Mouse (Mus musculus) spleen, adult 18-20 months (tissue): ENCODE data around the gene Aebp2.
A peak's percentile ranks its signal among the peaks of the same experiment; 100 is the strongest.
"Not testable (repeated sequence)": the region's sequence is repeated elsewhere in the genome, so short reads cannot be mapped to it uniquely, and the experiment has no call there.

ENCODE experiments used
- DNase-seq, 2 experiments: peaks; one replicate each; pipeline ENCODE4 v3.0.0; 2022; ENCODE audit warnings: mixed read lengths in 2 of 2

The Aebp2 gene

GRCm38 (mm10) chr6:140656991-140657390 is 34.5 kb downstream of the Aebp2 start:
- no peak for DNase-seq

GRCm38 (mm10) chr6:140657920-140658522 is 35.6 kb downstream of the Aebp2 start:
- DNase-seq: no peak

GRCm38 (mm10) chr6:140661111-140661510 is 38.6 kb downstream of the Aebp2 start:
- DNase-seq: no peak

DNA sequence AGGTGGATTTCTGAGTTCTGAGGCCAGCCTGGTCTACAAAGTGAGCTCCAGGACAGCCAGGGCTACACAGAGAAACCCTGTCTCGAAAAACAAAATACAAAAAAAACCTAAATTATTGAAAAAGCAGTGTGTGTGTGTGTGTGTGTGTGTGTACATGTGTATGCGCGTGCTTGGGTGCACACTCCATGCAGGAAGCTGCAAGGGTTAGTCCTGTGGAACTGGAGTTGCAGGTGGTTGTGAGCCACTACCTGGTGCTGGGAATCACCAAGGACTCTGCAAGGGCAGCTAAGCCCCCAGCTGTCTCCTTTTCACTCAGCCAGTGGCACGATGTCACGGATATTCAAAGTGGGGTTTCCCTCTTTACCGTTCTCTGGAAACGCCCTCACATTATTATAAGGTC is 39.3 kb downstream of the Aebp2 start:
- no peak for DNase-seq

- no peak for DNase-seq
These were observed 39.8 kb downstream of the Aebp2 start for GRCm38 (mm10) chr6:140662290-140662689.

GRCm38 (mm10) chr6:140662697-140663096 is 40.2 kb downstream of the Aebp2 start:
- not testable (repeated sequence) for DNase-seq

DNA sequence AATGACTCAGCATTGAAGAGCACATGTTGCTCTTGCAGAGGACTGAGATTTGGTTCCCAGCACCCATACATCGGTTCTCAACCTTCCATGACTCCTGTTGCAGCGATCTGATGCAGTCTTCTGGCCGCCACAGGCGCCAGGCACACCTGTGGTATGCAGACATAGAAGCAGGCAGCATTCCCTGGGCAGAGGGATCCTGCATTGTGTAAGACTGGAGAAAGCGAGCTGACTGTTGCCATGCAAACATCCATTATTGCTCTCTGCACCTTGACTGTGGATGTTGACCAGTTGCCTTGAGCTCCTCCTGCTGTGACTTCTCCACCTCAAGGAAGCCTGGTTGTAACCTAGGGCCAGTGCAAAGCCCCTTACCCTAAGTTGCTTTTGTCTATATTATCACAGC is 42.1 kb downstream of the Aebp2 start:
- DNase-seq: no peak

- DNase-seq: no peak
These were observed 44.2 kb downstream of the Aebp2 start for GRCm38 (mm10) chr6:140666486-140667240.

DNA sequence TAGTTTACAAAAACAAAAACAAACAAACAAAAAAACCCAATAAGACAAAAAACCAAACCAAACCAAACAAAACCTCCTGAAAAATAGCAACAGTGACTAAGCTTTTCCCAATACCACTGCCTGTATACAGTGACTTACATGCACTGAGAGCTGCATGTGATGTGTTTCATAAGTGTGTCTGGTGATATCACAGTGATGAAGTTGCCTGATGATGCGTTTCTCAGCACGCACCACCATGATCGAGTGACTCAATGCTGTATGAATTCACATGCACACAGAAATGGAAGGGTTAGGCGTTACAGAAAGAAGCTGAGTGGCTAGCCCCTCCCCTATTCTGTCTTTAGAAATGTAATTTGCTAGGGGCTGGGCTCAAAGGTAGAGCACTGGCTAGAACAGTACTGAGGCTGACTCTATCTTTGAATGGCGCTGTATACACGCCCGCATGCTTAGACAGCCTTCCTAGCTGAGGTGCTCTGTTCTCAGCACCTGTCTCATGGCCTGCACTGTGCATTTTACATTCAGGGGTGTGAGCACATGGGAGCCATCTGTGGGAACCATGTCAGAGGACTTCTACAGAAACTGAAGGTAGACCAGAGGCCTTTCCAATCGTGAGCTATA is 44.9 kb downstream of the Aebp2 start:
- DNase-seq: no peak

GRCm38 (mm10) chr6:140674414-140674813 is 52.0 kb downstream of the Aebp2 start:
- no peak for DNase-seq

- DNase-seq: no peak
These were observed 53.6 kb downstream of the Aebp2 start for GRCm38 (mm10) chr6:140676094-140676493.

DNA sequence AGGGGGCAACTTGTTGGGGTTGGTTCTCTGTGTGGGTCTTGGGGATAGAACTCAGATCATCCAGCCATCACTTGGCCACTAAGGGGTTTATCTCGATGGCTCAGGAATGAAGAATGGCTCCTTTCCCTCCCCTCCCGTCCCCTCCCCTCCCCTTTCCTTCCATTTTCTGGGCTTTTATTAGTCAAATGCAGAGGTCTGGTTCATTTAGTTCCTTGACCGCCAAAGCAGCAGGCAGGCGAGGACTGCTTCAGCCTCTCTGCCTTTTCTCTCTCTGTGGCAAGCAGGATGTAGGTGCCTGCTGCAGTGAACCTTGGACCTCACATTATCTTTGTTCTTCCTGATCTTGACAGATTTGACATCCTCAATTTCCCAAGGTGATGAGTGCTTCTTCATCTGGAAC is 54.6 kb downstream of the Aebp2 start:
- DNase-seq: no peak

DNA sequence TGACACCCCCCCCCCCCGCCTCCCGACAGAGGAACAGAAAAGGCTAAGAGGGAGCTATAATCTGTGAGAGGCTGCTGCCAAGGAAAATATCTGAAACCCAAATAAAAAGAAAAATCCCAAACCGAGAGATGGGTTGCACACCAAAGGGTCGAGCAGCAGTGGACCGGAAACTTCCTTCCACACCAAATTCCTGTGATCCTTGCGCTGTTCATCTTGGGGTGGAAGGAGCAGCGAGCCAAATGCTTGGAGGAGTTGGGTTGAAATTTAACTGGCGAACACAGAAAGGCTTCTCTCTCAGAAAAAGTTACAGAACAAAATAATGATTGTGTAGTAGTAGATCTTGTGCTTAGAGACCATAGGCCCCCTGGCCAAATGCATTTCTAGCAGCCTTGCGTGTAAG is 55.5 kb downstream of the Aebp2 start:
- DNase-seq: no peak

DNA sequence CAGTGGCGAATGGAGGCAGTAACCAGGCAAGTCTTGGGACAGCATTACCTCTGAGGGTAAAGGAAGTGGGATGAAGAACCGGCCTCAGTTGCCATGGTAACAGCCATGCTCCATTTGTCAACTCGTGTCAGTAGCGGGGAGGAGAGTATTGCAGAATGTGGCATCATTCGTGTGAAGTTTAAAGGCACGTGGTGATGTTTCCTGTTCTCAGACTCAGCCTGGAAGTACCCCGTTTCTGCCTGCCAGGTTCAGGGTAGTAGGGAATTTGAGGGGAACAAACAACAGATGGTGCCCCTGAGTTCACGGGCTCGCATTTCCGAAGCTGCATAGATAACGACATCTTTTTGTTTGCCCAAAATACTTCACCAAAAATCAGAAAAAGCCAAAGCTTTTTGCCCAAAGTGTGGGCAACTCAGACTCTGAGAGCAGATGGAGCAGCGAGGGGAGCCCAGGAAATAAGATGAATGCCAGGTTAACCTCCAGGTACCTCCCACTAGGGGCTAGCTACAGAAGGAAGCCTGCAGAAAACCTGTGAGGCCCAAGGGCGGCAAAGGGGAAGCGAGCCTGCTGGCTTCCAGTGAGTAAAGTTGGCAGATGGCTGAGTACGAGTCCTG is 56.3 kb downstream of the Aebp2 start:
- DNase-seq: peak; percentile 17 to 23

DNA sequence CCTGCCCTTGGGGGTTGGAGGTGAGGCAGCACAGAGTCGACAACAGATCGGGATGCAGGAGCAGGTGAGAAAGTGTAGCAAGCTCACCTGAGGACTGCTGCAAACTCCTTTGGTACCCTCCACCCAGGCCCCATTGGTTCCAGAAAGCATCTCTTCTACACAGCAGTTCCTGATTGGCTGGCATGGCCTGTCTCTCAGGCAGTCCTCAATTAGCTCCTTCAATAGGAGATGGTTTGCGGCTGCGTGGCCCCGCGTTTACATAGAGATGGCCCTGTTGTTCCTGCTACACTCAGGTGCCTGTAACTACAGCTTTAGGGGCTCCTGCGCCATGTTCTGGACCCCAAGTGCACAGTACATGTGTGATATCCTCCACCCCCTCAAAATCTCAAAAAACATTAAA is 58.2 kb downstream of the Aebp2 start:
- DNase-seq: no peak

DNA sequence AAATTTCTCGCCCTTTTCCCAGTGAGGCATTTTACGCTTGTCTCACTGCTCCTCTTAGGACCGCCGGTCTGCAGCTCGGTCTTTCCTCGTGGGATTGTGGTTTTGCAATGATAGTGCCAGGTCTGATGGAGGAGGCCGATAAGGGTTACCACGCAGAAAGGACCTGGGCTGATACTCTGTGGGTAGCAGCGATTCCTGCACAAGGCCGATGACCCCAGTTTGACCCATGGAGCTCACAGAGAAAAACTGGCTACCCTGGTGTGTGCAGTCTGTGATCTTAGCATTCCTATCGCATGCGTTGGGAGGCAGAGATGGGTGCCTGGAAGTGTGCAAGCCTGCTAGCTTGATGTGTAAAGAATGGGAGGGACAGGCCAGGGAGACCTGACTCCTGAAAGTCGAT is 60.4 kb downstream of the Aebp2 start:
- no peak for DNase-seq

- DNase-seq: no peak
These were observed 61.9 kb downstream of the Aebp2 start for GRCm38 (mm10) chr6:140684403-140684802.

GRCm38 (mm10) chr6:140689617-140690404 is 67.3 kb downstream of the Aebp2 start:
- DNase-seq: no peak

GRCm38 (mm10) chr6:140692160-140692559 is 69.7 kb downstream of the Aebp2 start:
- no peak for DNase-seq

- no peak for DNase-seq
These were observed 73.9 kb downstream of the Aebp2 start for GRCm38 (mm10) chr6:140696192-140696879.

DNA sequence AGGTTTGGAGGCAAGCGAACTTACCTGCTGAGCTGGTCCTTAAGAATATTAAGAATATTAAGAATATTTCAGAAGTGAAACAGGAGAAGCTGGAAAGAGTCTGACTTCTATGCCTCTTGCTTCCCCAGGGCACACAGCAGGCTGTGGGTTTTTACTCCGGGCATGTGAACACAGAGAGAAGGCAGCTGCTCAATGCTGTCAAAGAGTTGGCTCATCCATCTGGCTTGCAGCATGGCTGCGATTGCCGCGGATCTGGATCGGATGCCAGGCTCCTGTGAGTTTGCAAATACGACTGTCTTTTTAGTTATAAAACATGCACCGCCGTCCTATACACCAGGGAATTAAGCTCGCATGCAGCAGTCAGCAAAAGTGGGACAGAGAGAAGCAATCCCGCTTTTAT is 75.5 kb downstream of the Aebp2 start:
- DNase-seq: no peak

DNA sequence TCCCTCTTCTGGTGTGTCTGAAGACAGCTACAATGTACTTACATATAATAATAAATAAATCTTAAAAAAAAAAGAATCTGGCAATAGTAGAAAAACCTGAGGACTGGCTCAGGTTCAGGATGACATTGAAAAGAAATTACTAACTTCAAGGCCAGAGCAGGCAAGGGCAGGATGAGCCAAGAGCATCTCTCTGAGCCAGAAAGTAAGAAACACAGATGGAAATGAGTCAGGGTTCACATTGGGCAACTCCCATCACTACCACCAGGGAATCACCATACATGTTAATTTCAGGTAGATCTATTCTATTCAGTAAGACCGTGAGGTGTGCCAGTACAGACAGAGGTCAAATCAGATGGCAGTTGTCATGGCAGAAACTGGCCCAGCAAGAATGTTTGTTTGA is 76.1 kb downstream of the Aebp2 start:
- no peak for DNase-seq
